Mouse (Mus musculus) olfactory bulb, adult 2 months (tissue): ENCODE data around the gene Fgfr2. TPM values are rescaled to one million over a fixed set of nuclear protein-coding genes. Genes with fewer than 3 reads are reported as not detected.

Source experiments
- H3K27ac ChIP-seq: fragments of 200-500 bp; 2 replicates; pipeline ENCODE4 v1.5.1; 2012; ENCODE audit warnings: low read depth, low read length; ENCODE audit not compliant: insufficient read depth
- H3K4me1 ChIP-seq: fragments of 200-500 bp; 2 replicates; pipeline ENCODE4 v1.6.1; 2012; ENCODE audit warnings: low read length; ENCODE audit not compliant: control insufficient read depth, insufficient read depth
- H3K4me3 ChIP-seq: fragments of 200-500 bp; 2 replicates; pipeline ENCODE4 v1.5.1; 2012; ENCODE audit warnings: mild to moderate bottlenecking, low read depth, low read length, moderate library complexity; ENCODE audit not compliant: insufficient read depth
- CTCF ChIP-seq: fragments of 200-500 bp; IDR thresholded peaks from 2 replicates; pipeline ENCODE4 v1.5.1; 2012; ENCODE audit warnings: low read depth, mild to moderate bottlenecking, low read length, moderate library complexity; ENCODE audit not compliant: insufficient read depth
- POLR2A ChIP-seq: fragments of 200-500 bp; IDR thresholded peaks from 2 replicates; pipeline ENCODE4 v1.6.1; 2012; ENCODE audit warnings: mild to moderate bottlenecking, low read depth, low read length, moderate library complexity; ENCODE audit not compliant: insufficient read depth
- WGBS: fragments of 180-500 bp; shearing (Covaris S2); methylation state at CpG from one replicate; pipeline ENCODE4 v1.1.7; 2018; 5-methylcytosine and 5-hydroxymethylcytosine counted together
- polyA plus RNA-seq: library from polyadenylated mRNA; stranded (reverse); fragments of >200 nt; gene quantifications from 2 replicates; pipeline ENCODE4 v1.2.4, GENCODE M21; 2012; ENCODE audit warnings: low replicate concordance; ENCODE audit not compliant: missing spikeins, insufficient read depth, insufficient read length

Fgfr2 gene
- polyA plus RNA-seq, 1 experiment = not detected

DNA sequence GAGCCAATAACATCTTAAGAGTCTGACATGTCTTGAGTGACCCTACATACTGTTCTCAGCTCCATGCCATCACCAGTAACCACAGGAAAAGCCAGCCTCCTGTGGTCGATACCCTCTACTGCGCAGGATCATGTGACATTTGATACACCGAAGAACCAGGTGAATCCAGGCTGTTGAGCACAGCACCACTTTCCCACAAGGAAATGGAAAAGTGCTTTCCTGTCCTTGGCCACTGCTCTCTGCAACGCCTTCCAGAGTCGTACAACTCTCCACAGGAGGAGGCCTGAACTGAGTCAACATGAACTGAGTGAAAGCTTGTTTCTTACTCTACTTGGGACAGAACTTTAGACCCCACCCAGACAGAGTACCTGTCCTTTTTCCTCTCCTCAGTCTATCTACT is 321.6 kb downstream of the Fgfr2 start:
- 94% methylated on average over 5 of the region's 5 CpGs for WGBS
- TF ChIP-seq CTCF (no peak), POLR2A (no peak)
- Histone ChIP-seq H3K4me1 (peaks cover 16% of the 10 kb centered on the region), H3K27ac (no peak overlapping the region), H3K4me3 (no peak overlapping the region)

DNA sequence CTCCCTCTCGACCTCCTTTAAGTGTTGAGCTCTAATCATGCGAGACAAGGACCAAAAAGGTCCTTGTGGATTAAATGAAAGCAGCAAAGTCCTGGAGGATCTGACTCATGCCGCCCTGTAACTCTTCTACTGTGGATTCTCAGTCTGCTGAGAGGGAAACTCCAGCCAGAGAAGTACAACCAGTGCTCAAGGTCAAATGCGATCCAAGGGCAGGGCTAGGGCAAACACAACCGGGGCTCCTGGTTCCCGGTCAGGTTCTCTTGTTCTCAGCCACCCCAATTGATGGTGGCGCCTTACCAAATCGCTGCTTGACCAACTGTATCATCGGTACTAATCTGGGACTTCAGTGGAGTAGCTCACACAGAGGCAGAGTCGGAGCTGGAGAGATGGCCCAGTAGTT is 322.3 kb downstream of the Fgfr2 start:
- 76% methylated on average over 10 of the region's 10 CpGs for WGBS
- TF ChIP-seq CTCF (no peak), POLR2A (no peak)
- Histone ChIP-seq H3K4me1 (peaks cover 16% of the 10 kb centered on the region), H3K27ac (no peak overlapping the region), H3K4me3 (no peak overlapping the region)

DNA sequence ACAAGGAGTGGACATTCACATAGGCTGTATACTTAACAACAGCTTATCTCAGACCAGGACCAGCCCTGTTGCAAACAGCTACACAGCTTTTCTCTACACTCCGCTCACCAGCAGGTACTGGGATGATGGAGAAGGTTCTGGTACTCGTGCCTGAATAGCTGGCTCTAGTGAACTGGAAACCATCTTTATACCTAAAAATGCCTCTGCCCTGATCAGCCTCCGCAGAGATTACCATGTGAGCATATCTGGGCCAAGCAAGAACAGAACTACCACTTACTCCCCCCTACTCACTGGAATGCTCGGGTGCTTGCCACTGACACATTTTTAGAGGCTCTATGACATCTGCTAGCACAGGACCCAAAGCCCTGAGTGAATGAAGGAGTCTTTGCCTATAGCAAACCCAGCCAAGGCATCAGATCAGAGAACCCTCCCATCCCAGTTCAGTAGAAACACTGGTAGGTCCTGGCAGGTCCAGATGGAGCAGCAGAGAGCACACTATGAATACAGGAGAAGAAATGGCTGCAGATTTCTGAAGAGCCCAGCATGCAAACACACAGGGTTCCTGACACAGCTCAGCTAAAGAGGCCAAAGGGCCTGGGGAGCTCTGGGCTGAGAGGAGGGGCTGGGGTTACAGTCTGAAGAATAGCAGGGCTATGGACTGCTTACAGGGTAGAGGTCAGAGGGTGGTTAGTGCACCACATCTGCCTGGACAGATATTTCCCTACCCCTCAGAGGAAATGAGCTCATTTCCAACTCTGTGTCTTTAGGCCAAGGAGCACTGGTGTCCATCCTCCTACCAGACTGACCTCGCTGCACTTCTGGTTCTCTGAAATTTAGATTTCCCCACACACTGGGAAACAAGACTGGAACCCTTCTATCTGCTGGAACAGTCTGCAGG is 323.8 kb downstream of the Fgfr2 start:
- 75% methylated on average over 5 of the region's 5 CpGs for WGBS

DNA sequence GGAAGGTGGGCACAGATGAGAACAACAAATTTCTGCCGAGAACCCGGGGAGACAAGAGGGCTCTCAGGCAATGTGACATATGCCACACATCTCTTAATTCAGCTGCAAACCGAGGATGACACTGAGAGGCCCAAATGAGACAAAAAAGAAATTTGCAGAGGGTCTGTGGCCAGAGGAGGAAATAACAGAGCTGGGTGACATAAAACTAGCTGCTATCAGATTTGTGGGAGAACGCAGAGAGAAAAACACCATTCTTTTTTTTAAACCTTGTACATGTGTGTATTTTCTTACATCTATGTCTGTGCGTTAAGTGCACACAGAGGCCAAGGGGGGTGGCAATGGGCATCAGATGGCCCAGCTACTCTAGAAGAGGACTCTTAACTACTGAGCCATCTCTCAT is 328.0 kb downstream of the Fgfr2 start:
- TF ChIP-seq POLR2A (no peak), CTCF (no peak)
- 90% methylated on average over 5 of the region's 5 CpGs for WGBS
- no peaks in the 10 kb centered on the region for H3K4me1 ChIP-seq
- H3K4me3 ChIP-seq = no peak overlapping the region
- H3K27ac ChIP-seq = no peak overlapping the region

More for the DNA sequence above, 323.8 kb downstream of the Fgfr2 start:
- Histone ChIP-seq H3K4me3 (no peak overlapping the region), H3K27ac (no peak overlapping the region), H3K4me1 (peaks cover 11% of the 10 kb centered on the region)
- no peak for TF ChIP-seq CTCF
- TF ChIP-seq POLR2A = no peak

DNA sequence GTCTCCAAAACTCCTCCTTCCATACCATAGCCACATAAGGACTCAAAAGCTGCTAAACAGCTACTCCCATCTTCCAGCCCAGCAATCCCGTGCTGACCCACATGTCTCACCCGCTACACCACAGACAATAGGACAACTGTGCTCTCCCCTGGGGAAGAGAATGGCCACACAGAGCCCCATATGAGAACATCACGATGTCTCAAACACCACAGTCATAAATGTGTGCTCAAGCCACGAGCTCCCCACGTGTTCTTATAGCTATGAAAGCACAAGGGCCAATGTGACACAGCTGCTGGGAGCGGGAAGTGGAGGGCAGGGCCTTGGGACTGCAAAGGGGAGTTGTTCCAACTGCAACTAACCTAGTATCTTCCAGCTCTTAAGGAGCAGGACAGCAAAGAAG is 329.7 kb downstream of the Fgfr2 start:
- no peak overlapping the region for H3K4me3 ChIP-seq
- no peaks in the 10 kb centered on the region for H3K4me1 ChIP-seq
- H3K27ac ChIP-seq = no peak overlapping the region
- WGBS = 62% methylated on average over 6 of the region's 6 CpGs
- no peak for TF ChIP-seq POLR2A
- TF ChIP-seq CTCF = no peak

DNA sequence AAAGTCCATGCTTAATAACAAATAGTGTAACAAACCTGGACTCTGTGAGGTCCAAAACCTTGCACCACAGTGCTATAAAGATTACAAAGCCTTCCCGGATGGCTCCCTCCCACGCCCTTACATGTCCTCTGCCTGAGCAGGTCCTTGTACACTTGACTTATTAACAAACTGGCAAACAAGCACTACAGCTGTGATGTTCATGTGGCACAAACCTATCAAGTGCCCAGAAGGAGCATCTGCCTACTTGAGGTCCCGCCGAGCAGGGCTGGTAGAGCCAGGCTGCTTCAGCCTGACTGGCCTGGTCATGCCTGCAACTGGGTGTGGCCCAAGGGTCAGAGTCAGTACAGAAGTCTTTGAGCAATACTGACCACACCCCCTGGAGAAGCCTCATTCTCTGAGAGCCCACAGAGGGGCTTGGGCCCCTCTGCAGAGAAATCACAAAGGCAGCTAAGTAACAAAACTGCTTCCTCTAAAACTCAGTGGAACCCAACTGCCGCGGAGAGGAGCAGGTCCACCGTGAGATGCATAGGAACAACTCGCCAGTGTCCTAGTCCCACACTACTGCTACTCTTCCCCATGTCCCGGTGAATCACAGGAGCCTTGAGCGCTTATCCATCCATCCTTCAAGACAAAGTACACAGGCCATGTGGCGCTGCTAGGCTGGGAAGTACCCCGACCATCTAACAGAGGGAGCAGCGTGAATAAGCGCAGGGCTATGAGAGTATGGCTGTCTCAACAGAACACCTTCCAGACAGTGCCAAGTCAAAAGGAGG is 332.5 kb downstream of the Fgfr2 start:
- H3K4me1 ChIP-seq = peaks cover 6% of the 10 kb centered on the region; the same call in 1 of the 2 replicates
- TF ChIP-seq POLR2A (no peak), CTCF (no peak)
- no peak overlapping the region for H3K27ac ChIP-seq
- no peak overlapping the region for H3K4me3 ChIP-seq
- 90% methylated on average over 14 of the region's 14 CpGs for WGBS

DNA sequence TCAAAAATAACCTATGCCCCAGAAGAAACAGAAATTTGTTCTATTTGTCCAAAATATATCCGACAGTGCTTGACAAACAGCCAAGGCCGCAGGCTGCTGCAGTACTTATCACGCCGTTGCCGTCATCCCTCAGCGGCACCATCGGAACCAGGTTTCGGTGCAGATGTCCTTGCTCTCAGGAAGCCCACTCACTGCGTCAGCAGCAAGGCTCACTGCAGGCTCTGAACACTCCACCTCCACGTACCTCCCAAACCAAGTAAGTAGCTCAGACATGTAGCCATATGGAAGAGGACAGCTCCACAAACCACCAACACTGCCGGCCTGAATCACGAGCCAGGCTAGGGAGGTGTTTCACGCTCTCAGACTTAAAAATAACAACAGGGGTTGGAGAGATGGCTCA is 334.3 kb downstream of the Fgfr2 start:
- no peak overlapping the region for H3K27ac ChIP-seq
- WGBS = 90% methylated on average over 13 of the region's 13 CpGs
- H3K4me3 ChIP-seq = no peak overlapping the region
- TF ChIP-seq POLR2A = no peak
- no peak for TF ChIP-seq CTCF
- H3K4me1 ChIP-seq = peaks cover 6% of the 10 kb centered on the region; the same call in 1 of the 2 replicates

DNA sequence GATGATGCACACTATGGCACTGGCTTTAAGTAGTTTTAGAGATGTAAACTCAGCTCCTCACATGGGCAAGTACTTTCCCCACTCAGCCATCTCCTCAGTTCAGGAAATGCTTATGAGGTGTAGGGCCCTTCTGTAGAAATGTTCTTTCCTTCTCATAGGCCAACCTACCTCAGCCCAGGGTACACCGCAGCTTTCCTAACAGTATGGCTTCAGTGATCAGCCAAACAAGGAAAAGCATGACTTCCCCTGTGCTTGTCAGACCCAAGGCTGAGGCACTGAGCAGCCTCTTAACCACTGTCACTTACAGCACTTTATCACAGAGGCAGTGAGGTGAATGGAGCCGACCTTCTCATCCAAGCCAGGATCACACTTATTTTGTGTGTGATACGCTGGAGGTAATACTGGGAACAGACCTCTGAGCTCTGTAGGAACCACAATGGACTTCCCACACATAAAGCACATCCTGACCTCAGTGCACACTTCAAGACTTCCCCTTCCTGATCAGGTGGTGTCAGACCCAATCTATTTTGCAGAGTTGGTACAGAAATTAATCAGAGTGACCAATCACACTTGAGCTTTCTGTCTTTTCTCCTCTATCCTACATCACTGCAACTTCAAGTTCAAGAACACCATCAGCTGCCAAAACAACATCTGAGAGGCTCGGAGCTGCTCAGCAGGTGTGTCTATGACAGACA is 335.5 kb downstream of the Fgfr2 start:
- no peak overlapping the region for H3K4me3 ChIP-seq
- TF ChIP-seq CTCF (no peak), POLR2A (no peak)

DNA sequence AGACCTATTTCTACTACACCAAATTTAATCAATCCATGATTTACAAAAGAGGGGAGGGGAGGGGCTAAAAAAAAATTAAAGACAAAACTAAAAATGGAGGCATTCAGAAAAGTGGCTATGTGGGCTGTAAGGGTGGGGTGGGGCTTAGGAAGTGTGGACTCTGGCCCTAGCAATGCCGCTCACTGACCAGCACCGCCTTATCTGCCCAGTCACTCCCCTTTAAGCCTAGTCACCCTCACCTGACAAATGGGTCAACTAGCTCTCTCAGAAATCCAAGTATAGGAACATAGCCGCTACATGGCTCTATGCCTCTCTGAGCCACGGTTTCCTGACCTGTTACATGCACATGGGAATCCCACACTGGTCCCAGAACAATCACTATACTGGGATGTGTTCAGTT is 336.1 kb downstream of the Fgfr2 start:
- Histone ChIP-seq H3K4me3 (no peak overlapping the region), H3K4me1 (peaks cover 6% of the 10 kb centered on the region; the same call in 1 of the 2 replicates), H3K27ac (no peak overlapping the region)
- WGBS = 96% methylated on average over 4 of the region's 4 CpGs
- TF ChIP-seq CTCF (no peak), POLR2A (no peak)

More for the DNA sequence above, 335.5 kb downstream of the Fgfr2 start:
- Histone ChIP-seq H3K4me1 (peaks cover 6% of the 10 kb centered on the region; the same call in 1 of the 2 replicates), H3K27ac (no peak overlapping the region)
- WGBS = 90% methylated on average over 4 of the region's 4 CpGs
